Mouse (Mus musculus): ENCODE measurements around the gene Map1s. TPM values are rescaled to one million over a fixed set of nuclear protein-coding genes. Genes with fewer than 3 reads are reported as not detected.

The Map1s gene
- polyA plus RNA-seq, 1 experiment: 24.2 TPM

GRCm38 (mm10) chr8:70931731-70932130 is 26.0 kb downstream of the Map1s start:
- Histone ChIP-seq H3K4me1 (ENCODE audit: control insufficient read depth, insufficient read depth, low read length) (no peaks in the 10 kb centered on the region), H3K27ac (ENCODE audit: insufficient read depth, low read length) (no peak overlapping the region), H3K4me3 (ENCODE audit: insufficient read depth, low read length) (no peak overlapping the region)
- TF ChIP-seq POLR2A (IDR thresholded peaks at IDR 0.05; ENCODE audit: low read depth, low read length) (no peak), CTCF (IDR thresholded peaks at IDR 0.05; ENCODE audit: borderline replicate concordance, insufficient read depth, low read length) (no peak)

DNA sequence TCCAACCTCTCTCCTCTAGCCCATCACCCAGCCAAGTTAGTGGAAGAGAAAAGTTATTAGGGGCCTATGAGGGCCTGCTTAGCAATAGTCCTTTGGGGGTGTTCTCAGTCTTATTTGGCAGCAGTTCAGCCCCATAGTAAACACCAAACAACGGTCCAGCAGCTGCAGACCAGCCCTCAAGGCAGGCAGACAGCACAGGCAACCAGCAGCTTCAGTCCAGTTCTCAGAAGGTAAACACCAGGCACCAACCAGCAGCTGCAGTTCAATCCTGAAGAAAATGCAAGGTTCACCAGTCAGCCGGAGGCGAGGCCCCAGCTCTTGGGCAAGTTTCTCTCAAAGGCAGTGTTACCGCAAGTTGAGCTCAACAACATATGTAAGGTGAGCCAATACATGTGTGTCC is 27.3 kb downstream of the Map1s start:
- Histone ChIP-seq H3K4me3 (ENCODE audit: insufficient read depth, low read length) (no peak overlapping the region), H3K27ac (ENCODE audit: insufficient read depth, low read length) (no peak overlapping the region), H3K4me1 (ENCODE audit: control insufficient read depth, insufficient read depth, low read length) (no peaks in the 10 kb centered on the region)
- TF ChIP-seq POLR2A (IDR thresholded peaks at IDR 0.05; ENCODE audit: low read depth, low read length) (no peak), CTCF (IDR thresholded peaks at IDR 0.05; ENCODE audit: borderline replicate concordance, insufficient read depth, low read length) (no peak)

DNA sequence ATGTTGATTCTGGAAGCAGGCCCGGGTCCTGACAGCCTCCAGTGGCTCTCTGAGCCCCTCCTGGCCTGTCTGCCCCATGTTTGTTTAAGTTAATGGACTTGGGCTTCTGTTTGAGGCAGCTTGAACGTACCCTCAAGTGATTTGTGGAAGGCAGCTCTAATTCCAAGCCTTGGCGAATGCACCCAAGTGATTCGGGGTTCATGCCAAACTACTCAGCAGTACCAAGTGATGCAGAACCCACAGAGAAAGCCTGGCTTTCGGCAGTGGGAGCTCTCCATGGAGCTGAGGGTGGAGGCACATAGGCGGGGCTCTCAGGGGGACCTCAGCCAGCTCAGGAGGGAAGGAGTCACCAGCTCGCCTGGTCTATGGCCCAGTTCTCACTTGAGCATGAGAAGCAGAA is 29.1 kb downstream of the Map1s start:
- Histone ChIP-seq H3K4me3 (ENCODE audit: insufficient read depth, low read length) (no peak overlapping the region), H3K4me1 (ENCODE audit: control insufficient read depth, insufficient read depth, low read length) (no peaks in the 10 kb centered on the region)
- no peak for TF ChIP-seq POLR2A (IDR thresholded peaks at IDR 0.05; ENCODE audit: low read depth, low read length)
- TF ChIP-seq CTCF (IDR thresholded peaks at IDR 0.05; ENCODE audit: borderline replicate concordance, insufficient read depth, low read length): no peak

DNA sequence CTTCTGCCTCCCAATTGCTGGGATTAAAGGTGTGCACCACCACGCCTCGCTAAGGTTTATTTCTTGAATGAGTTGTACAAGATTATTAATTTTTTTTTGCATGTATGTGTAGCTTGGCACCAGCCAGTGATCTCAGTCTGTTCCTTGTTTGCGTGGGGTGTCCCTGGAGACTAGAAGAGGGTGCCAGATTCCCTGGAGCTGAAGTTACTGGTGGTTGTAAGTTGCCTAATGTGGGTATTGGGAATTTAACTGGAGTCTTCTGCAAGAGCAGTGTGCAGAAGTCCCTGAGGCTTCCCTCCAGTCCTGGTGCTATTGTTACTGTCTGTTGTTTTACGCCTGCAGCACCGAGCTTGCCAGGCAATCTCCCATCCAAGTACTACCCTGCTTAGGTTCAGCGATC is 31.5 kb downstream of the Map1s start:
- Histone ChIP-seq H3K4me1 (ENCODE audit: control insufficient read depth, insufficient read depth, low read length) (no peaks in the 10 kb centered on the region), H3K27ac (ENCODE audit: insufficient read depth, low read length) (no peak overlapping the region), H3K4me3 (ENCODE audit: insufficient read depth, low read length) (no peak overlapping the region)
- TF ChIP-seq CTCF (IDR thresholded peaks at IDR 0.05; ENCODE audit: borderline replicate concordance, insufficient read depth, low read length) (no peak), POLR2A (IDR thresholded peaks at IDR 0.05; ENCODE audit: low read depth, low read length) (no peak)

More for the DNA sequence above, 29.1 kb downstream of the Map1s start:
- no peak overlapping the region for H3K27ac ChIP-seq (ENCODE audit: insufficient read depth, low read length)

DNA sequence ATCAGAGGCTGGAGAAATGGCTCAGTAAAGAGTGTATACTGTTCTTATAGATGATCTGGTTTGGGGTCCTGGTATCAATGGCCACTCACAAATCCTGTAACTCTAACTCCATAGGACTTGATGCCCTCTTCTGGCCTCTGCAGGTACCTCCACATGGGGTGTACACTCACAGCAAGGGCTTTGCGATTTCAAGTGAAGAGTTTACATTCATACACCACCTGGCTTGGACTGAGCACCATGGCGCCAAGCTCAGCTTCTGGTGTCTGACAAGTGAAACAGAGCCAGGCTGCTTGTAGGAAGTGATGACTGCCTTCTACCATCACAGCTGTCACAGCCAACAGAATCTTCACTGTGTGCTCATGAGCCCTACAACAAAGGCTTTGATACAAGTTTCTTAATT is 35.7 kb downstream of the Map1s start:
- Histone ChIP-seq H3K4me3 (ENCODE audit: insufficient read depth, low read length) (no peak overlapping the region), H3K27ac (ENCODE audit: insufficient read depth, low read length) (no peak overlapping the region), H3K4me1 (ENCODE audit: control insufficient read depth, insufficient read depth, low read length) (no peaks in the 10 kb centered on the region)
- TF ChIP-seq POLR2A (IDR thresholded peaks at IDR 0.05; ENCODE audit: low read depth, low read length) (no peak), CTCF (IDR thresholded peaks at IDR 0.05; ENCODE audit: borderline replicate concordance, insufficient read depth, low read length) (no peak)

- Histone ChIP-seq H3K27ac (ENCODE audit: insufficient read depth, low read length) (no peak overlapping the region), H3K4me1 (ENCODE audit: control insufficient read depth, insufficient read depth, low read length) (no peaks in the 10 kb centered on the region), H3K4me3 (ENCODE audit: insufficient read depth, low read length) (no peak overlapping the region)
- no peak for TF ChIP-seq CTCF (IDR thresholded peaks at IDR 0.05; ENCODE audit: borderline replicate concordance, insufficient read depth, low read length)
- TF ChIP-seq POLR2A (IDR thresholded peaks at IDR 0.05; ENCODE audit: low read depth, low read length): no peak
Observed at GRCm38 (mm10) chr8:70943187-70943586, 37.5 kb downstream of the Map1s start.

DNA sequence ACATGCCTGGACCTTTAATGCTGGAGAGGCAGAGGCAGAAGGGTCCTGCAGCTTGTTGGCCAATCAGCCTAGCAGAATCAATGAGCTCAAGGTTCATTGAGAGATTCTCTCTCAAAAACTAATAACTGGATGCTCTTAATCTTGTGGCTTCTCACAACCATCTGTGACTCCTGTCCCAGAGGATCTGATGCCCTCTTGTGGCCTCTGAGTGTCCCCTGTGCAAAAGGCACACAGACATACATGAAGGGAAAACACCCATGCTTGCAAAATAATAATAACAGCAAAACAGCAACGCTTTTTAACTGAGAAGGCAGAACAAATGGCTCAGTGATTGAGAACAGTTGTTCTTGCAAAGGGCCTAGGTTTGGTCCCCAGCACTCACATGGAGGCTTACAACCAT is 44.1 kb downstream of the Map1s start:
- TF ChIP-seq CTCF (IDR thresholded peaks at IDR 0.05; ENCODE audit: borderline replicate concordance, insufficient read depth, low read length) (no peak), POLR2A (IDR thresholded peaks at IDR 0.05; ENCODE audit: low read depth, low read length) (no peak)
- Histone ChIP-seq H3K4me1 (ENCODE audit: control insufficient read depth, insufficient read depth, low read length) (no peaks in the 10 kb centered on the region), H3K27ac (ENCODE audit: insufficient read depth, low read length) (no peak overlapping the region), H3K4me3 (ENCODE audit: insufficient read depth, low read length) (no peak overlapping the region)

DNA sequence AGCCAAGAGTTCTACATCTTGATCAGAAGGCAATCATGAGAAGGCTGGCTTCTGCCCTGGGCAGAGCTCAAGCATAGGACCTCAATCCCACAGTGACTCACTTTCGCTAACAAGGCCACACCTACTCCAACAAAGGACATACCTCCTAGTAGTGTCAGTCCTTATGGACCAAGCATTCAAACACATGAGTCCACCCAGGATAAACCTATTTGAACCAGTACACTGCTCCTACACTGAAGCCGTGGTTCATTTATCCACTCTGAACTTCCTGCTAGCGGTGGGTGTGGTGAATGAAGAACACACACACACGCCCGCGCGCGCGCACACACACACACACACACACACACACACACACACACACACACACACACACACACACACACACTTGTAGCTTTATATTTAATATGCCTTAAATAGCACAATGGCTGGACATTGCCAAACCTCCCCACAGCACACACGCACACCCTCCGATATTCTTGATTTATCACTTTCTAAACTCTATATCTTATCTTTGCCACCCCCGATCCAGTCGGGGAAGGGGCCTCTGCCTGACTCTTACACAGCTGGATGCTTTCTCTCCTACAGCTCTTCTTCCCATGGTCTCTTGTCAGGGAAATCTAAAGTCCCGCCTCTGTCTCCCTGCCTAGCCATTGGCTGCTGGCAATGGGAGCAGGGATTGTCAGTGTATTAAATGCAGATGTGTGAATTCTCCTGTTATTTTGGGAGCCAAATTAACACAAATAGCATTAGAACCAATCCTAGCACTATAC is 55.2 kb downstream of the Map1s start:
- TF ChIP-seq CTCF (IDR thresholded peaks at IDR 0.05; ENCODE audit: borderline replicate concordance, insufficient read depth, low read length): no peak
- TF ChIP-seq POLR2A (IDR thresholded peaks at IDR 0.05; ENCODE audit: low read depth, low read length): no peak
- H3K27ac ChIP-seq (ENCODE audit: insufficient read depth, low read length): no peak overlapping the region
- H3K4me3 ChIP-seq (ENCODE audit: insufficient read depth, low read length): no peak overlapping the region
- H3K4me1 ChIP-seq (ENCODE audit: control insufficient read depth, insufficient read depth, low read length): no peaks in the 10 kb centered on the region

GRCm38 (mm10) chr8:70964159-70964558 is 58.4 kb downstream of the Map1s start:
- Histone ChIP-seq H3K4me1 (ENCODE audit: control insufficient read depth, insufficient read depth, low read length) (no peaks in the 10 kb centered on the region), H3K27ac (ENCODE audit: insufficient read depth, low read length) (no peak overlapping the region), H3K4me3 (ENCODE audit: insufficient read depth, low read length) (no peak overlapping the region)
- TF ChIP-seq CTCF (IDR thresholded peaks at IDR 0.05; ENCODE audit: borderline replicate concordance, insufficient read depth, low read length) (peak; percentile 50; the same call in 1 of the 2 replicates), POLR2A (IDR thresholded peaks at IDR 0.05; ENCODE audit: low read depth, low read length) (no peak)

DNA sequence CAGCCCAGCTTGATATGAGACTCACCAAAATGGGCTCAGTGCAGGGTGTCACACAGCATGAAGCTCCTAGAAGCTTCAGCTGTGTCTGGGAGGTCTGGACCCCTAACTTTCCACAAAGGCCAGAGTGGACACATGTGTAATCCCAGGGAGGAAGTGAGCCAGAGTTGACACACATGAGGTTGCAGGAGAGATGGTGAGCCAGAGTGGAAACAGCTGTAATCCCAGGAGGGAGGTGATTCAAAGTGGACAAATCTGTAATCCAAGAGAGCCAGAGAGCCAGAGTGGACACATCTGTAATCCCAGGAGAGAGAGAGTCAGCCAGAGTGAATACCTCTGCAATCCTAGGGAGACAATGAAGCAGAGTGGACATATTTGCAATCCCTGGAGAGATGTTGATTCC is 59.1 kb downstream of the Map1s start:
- TF ChIP-seq CTCF (IDR thresholded peaks at IDR 0.05; ENCODE audit: borderline replicate concordance, insufficient read depth, low read length) (no peak), POLR2A (IDR thresholded peaks at IDR 0.05; ENCODE audit: low read depth, low read length) (no peak)
- H3K4me1 ChIP-seq (ENCODE audit: control insufficient read depth, insufficient read depth, low read length): no peaks in the 10 kb centered on the region

More for the DNA sequence above, 59.1 kb downstream of the Map1s start:
- Histone ChIP-seq H3K27ac (ENCODE audit: insufficient read depth, low read length) (no peak overlapping the region), H3K4me3 (ENCODE audit: insufficient read depth, low read length) (no peak overlapping the region)

Other genes with a start within 250 kb of the Map1s start
- 53.7 and 54.3 TPM in 2 replicates for gene Pgpep1, start 245.5 kb upstream of the Map1s start, polyA plus RNA-seq (2011; ENCODE audit: insufficient read length, low read depth, missing spikeins)
- gene Lsm4, start 232.7 kb upstream of the Map1s start, polyA plus RNA-seq (2011; ENCODE audit: insufficient read length, low read depth, missing spikeins): 54.9 and 60.2 TPM in 2 replicates
- 82.2 and 90.6 TPM in 2 replicates for gene Jund, start 207.0 kb upstream of the Map1s start, polyA plus RNA-seq (2011; ENCODE audit: insufficient read length, low read depth, missing spikeins)
- gene Iqcn, start 202.5 kb upstream of the Map1s start, polyA plus RNA-seq (2011; ENCODE audit: insufficient read length, low read depth, missing spikeins): not detected in 2 replicates
- not detected in 2 replicates for gene Gm3336, start 187.4 kb upstream of the Map1s start, polyA plus RNA-seq (2011; ENCODE audit: insufficient read length, low read depth, missing spikeins)
- gene Pde4c, start 182.2 kb upstream of the Map1s start, polyA plus RNA-seq (2011; ENCODE audit: insufficient read length, low read depth, missing spikeins): not detected in 2 replicates
- gene Rab3a, start 151.3 kb upstream of the Map1s start, polyA plus RNA-seq (2011; ENCODE audit: insufficient read length, low read depth, missing spikeins): 8.6 and 10.2 TPM in 2 replicates
- 29.1 and 32.6 TPM in 2 replicates for gene Mpv17l2, start 145.0 kb upstream of the Map1s start, polyA plus RNA-seq (2011; ENCODE audit: insufficient read length, low read depth, missing spikeins)
- 42.8 and 43.5 TPM in 2 replicates for gene Pik3r2, start 129.2 kb upstream of the Map1s start, polyA plus RNA-seq (2011; ENCODE audit: insufficient read length, low read depth, missing spikeins)
- 12.6 and 13.1 TPM in 2 replicates for gene Mast3, start 100.9 kb upstream of the Map1s start, polyA plus RNA-seq (2011; ENCODE audit: insufficient read length, low read depth, missing spikeins)
- 1.1 TPM in 1 of 2 replicates, not detected in the other for gene Il12rb1, start 97.5 kb upstream of the Map1s start, polyA plus RNA-seq (2011; ENCODE audit: insufficient read length, low read depth, missing spikeins)
- gene Arrdc2, start 66.2 kb upstream of the Map1s start, polyA plus RNA-seq (2011; ENCODE audit: insufficient read length, low read depth, missing spikeins): 4.4 and 4.5 TPM in 2 replicates
- gene Kcnn1, start 42.7 kb upstream of the Map1s start, polyA plus RNA-seq (2011; ENCODE audit: insufficient read length, low read depth, missing spikeins): 1.7 and 2.7 TPM in 2 replicates
- gene Ccdc124, start 32.0 kb upstream of the Map1s start, polyA plus RNA-seq (2011; ENCODE audit: insufficient read length, low read depth, missing spikeins): 31.1 and 32.3 TPM in 2 replicates
- gene Slc5a5, start 13.2 kb upstream of the Map1s start, polyA plus RNA-seq (2011; ENCODE audit: insufficient read length, low read depth, missing spikeins): 0.28 and 0.30 TPM in 2 replicates
- 1,792 and 1,906 TPM in 2 replicates for gene Rpl18a, start 8.5 kb upstream of the Map1s start, polyA plus RNA-seq (2011; ENCODE audit: insufficient read length, low read depth, missing spikeins)